Mouse (Mus musculus): ENCODE results near the gene Gm8247.
"Not testable (repeated sequence)": the region's sequence is repeated elsewhere in the genome, so short reads cannot be mapped to it uniquely, and the experiment has no call there.

The Gm8247 gene

DNA sequence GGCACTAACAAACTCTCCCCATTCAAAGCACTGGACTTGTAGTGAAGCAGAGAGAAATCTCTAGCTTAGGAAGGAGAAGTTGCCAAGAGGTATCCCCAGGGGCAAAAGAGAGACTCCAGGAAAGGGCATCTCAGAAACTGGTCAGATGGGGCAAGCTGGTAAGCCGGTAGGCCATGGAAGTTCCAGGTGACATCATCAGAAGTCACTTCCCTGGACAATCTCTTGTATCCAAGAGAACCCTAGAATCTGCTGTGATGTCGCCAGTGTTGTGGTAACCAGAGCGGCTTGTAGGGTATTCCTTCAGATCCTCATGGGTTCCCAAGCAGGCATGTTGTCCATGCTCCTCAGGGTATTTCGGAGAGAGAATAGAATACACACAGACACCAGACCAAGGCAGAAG is at the start of gene Gm8247:
Gene Gm8247, plus strand, starts transcription at position 301 of the 400 bp plus-strand sequence.
- in situ Hi-C loops (cut with MboI; ENCODE audit: low sequenced_read_pairs): not testable (repeated sequence)

DNA sequence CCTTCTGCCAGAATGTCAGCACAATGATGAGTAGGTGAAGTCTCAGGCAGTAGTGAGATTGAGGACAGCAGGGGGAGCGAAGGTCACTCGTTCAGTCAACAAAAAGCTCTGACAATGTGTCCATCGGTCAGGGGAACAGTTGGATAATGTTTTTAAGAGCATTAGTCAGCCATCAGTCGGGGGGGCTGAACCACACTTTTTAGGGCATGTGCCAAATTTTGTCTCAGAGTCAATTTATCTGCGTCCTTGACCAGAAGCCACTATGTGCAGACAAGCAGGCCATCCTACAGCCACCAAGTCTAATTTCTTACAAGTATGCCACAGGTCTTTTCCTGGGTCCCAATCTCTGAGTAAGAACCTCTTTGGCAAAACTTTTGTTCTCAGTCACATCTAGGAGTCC is 35.0 kb upstream of the Gm8247 start:
- in situ Hi-C loops (cut with MboI; ENCODE audit: low sequenced_read_pairs): not testable (repeated sequence)

DNA sequence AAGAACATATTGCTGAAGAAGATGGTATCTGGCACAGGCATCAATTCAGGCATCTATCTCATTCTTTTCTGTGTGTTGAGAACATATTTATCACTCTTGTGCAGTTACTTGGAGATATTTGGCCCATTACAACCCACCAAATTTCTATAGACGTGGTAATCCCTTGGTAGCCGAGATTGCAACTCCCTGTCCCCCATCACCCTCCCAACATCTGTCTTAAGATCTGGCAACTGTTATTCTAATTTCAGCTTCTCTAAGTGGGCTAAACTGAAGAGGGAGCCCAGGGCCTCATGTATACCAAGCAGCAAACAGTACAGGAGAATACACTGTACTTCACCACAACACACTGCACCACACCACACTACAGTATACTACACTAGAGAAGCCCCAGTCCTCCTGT is 8.8 kb downstream of the Gm8247 start:
- in situ Hi-C loops (cut with MboI; ENCODE audit: low sequenced_read_pairs): not testable (repeated sequence)

DNA sequence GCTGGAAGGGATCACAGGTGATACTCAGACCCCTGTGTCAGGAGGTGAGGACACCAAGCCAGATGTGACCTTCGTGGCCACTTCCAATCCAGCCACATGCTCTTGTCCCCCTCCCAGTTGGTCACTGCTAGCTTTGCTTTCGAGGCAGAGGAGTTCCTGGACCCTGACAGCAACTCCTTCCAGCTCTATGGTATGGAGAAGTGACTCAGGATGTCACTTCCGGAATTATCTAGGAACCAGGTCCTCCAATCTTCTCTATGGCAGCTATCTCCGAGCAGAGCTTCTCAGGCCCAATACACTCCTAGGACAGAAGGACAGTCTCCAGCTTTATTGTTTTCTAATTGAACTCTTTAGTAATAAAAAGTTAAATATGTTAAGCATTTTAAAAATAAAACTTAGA is 44.8 kb downstream of the Gm8247 start, which contains the start of gene Gm5624:
Gene Gm5624, minus strand, starts transcription at position 202 of the 400 bp plus-strand sequence.
- in situ Hi-C loops (cut with MboI; ENCODE audit: low sequenced_read_pairs): not testable (repeated sequence)
